ENCODE assay signal across 10 mouse cellular contexts in the genomic region with DNA sequence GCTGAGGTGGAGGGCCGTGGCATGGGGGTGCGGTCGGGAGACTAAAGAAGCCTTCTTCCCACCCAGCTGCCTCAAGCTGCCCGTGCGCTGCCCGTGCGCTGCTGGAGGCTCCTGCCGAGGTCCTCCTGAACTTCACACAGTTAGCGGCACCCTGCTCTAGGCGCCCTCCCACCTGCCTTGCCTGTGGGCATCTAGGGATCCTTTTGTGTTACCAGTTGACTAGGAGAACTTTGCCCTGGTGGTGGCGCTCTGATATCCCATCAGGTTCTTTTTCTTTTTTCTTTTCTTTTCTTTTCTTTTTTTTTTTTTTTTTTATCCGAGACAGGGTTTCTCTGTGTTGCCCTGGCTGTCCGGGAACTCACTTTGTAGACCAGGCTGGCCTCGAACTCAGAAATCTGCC. TPM values are rescaled to one million over a fixed set of nuclear protein-coding genes. Genes with fewer than 3 reads are reported as not detected.
A peak's percentile ranks its signal among the peaks of the same experiment; 100 is the strongest.
DNase-seq lines count a peak whose midpoint lies in the region; ATAC-seq and TF ChIP-seq lines count a peak whose summit lies in the region.
"Had no signal": no experiment of that assay in that cellular context is flagged by ENCODE, and none has a peak within 500 bp of the region (broad histone marks: within the 10 kb centered on the region; RNA-seq: fewer than 3 reads in every experiment).

No protein-coding gene starts in this region.

- H3K9ac ChIP-seq in kidney, embryonic 14.5 days (ENCODE audit: low read depth, low read length), result 0 out of 2 replicates have a peak overlapping the region, but pooled peaks have one; percentile 2
- H3K9ac ChIP-seq in hindbrain, embryonic 13.5 days, result no peak overlapping the region
- no peak overlapping the region for H3K9ac ChIP-seq in liver, postnatal 0 days (replicated peaks)

- 0 out of 2 replicates have a peak, but pooled peaks cover 5% of the 10 kb centered on the region for H3K4me1 ChIP-seq in kidney, embryonic 14.5 days (ENCODE audit: control insufficient read depth, insufficient read depth, low read length)
- peaks cover 8% of the 10 kb centered on the region for H3K4me1 ChIP-seq in hindbrain, embryonic 13.5 days (replicated peaks)
- peaks cover 5% of the 10 kb centered on the region; the same call in 1 of the 2 replicates for H3K4me1 ChIP-seq in liver, postnatal 0 days (ENCODE audit: insufficient read depth)

- DNase-seq in CD4-positive, CD25-positive, alpha-beta regulatory T cell, adult 2 months (ENCODE audit: low read depth, low spot score), result peak; percentile 19
- DNase-seq in kidney, adult 18-20 months, result no peak
- DNase-seq in liver, postnatal 0 days, result no peak
- DNase-seq in right cerebral cortex, postnatal 4 days, result no peak
- DNase-seq in embryo, embryonic 9.5 days (ENCODE audit: extremely low spot score), result no peak

- H3K27ac ChIP-seq in kidney, embryonic 14.5 days (ENCODE audit: low read depth, low read length), result no peak overlapping the region
- no peak overlapping the region for H3K27ac ChIP-seq in hindbrain, embryonic 13.5 days
- no peak overlapping the region for H3K27ac ChIP-seq in liver, postnatal 0 days (ENCODE audit: low read depth)

- TF ChIP-seq EP300 in liver, postnatal 0 days (IDR thresholded peaks at IDR 0.05; ENCODE audit: low read depth), result no peak

- 36% methylated on average over 13 of the region's 14 CpGs for WGBS in kidney, embryonic 14.5 days
- WGBS in hindbrain, embryonic 13.5 days, result 34% methylated on average over 13 of the region's 14 CpGs
- WGBS in liver, postnatal 0 days (ENCODE audit: insufficient replicate concordance), result 40% methylated on average over 14 of the region's 14 CpGs

- peak overlapping the region; percentile 9; the same call in 1 of the 2 replicates for H3K4me2 ChIP-seq in kidney, embryonic 14.5 days (replicated peaks; ENCODE audit: low read depth, low read length)
- 0 out of 2 replicates have a peak overlapping the region, but pooled peaks have one; percentile 6 for H3K4me2 ChIP-seq in hindbrain, embryonic 13.5 days
- 0 out of 2 replicates have a peak overlapping the region, but pooled peaks have one; percentile 18 for H3K4me2 ChIP-seq in liver, postnatal 0 days (ENCODE audit: low read depth, low read length)

- no peaks in the 10 kb centered on the region for H3K9me3 ChIP-seq in kidney, embryonic 14.5 days (ENCODE audit: control insufficient read depth, low read length)
- no peaks in the 10 kb centered on the region for H3K9me3 ChIP-seq in hindbrain, embryonic 13.5 days
- no peaks in the 10 kb centered on the region for H3K9me3 ChIP-seq in liver, postnatal 0 days (ENCODE audit: low read length)

- ATAC-seq in CD4-positive, CD25-positive, alpha-beta regulatory T cell, adult 4 months, result no peak
- ATAC-seq in kidney, embryonic 14.5 days (ENCODE audit: low FRiP score, low TSS enrichment), result 0 out of 2 replicates have a peak, but pooled peaks have one; percentile 25
- ATAC-seq in hindbrain, embryonic 13.5 days (ENCODE audit: low FRiP score), result no peak
- ATAC-seq in liver, postnatal 0 days, result no peak

- TF ChIP-seq CTCF in liver, postnatal 0 days (IDR thresholded peaks at IDR 0.05; ENCODE audit: low read depth), result no peak

- no peaks in the 10 kb centered on the region for H3K36me3 ChIP-seq in kidney, embryonic 14.5 days (ENCODE audit: control insufficient read depth, insufficient read depth, low read length)
- no peaks in the 10 kb centered on the region for H3K36me3 ChIP-seq in hindbrain, embryonic 13.5 days
- no peaks in the 10 kb centered on the region for H3K36me3 ChIP-seq in liver, postnatal 0 days (replicated peaks; ENCODE audit: insufficient read depth, low read length)

- no peak overlapping the region for H3K4me3 ChIP-seq in kidney, embryonic 14.5 days (ENCODE audit: low read length)
- no peak overlapping the region for H3K4me3 ChIP-seq in hindbrain, embryonic 13.5 days
- no peak overlapping the region for H3K4me3 ChIP-seq in liver, postnatal 0 days (ENCODE audit: low read depth, low read length)

- 0 out of 2 replicates have a peak, but pooled peaks cover 5% of the 10 kb centered on the region for H3K27me3 ChIP-seq in kidney, embryonic 14.5 days (ENCODE audit: control insufficient read depth, insufficient read depth, low read length)
- peaks cover 26% of the 10 kb centered on the region; the same call in 1 of the 2 replicates for H3K27me3 ChIP-seq in hindbrain, embryonic 13.5 days
- peaks cover 6% of the 10 kb centered on the region; the same call in 1 of the 2 replicates for H3K27me3 ChIP-seq in liver, postnatal 0 days (ENCODE audit: insufficient read depth, low read length)

RNA-seq across cellular contexts. Expression of a gene that starts 19.4 kb away (rescaled TPM):
- not detected for polyA plus RNA-seq in CD4-positive, CD25-positive, alpha-beta regulatory T cell, adult 4 months (2017; shearing (Covaris generic))
- not detected in 2 replicates for polyA plus RNA-seq in kidney, embryonic 14.5 days (2014; fragmentation: Nextera tagmentation; extraction: Ambion mirVana)
- not detected in 2 replicates for polyA plus RNA-seq in hindbrain, embryonic 13.5 days (2015; fragmentation: Nextera tagmentation; extraction: Ambion mirVana)
- not detected in 2 replicates for polyA plus RNA-seq in liver, postnatal 0 days (2015; fragmentation: Nextera tagmentation; extraction: Ambion mirVana)
- polyA plus RNA-seq: cortical plate, adult 2 months; heart, postnatal 0 days had no signal

RNA-seq across cellular contexts. Expression of a gene that starts 31.7 kb away (rescaled TPM):
- not detected for polyA plus RNA-seq in CD4-positive, CD25-positive, alpha-beta regulatory T cell, adult 4 months (2017; shearing (Covaris generic))
- polyA plus RNA-seq in kidney, embryonic 14.5 days (2014; fragmentation: Nextera tagmentation; extraction: Ambion mirVana), result not detected in 2 replicates
- polyA plus RNA-seq in hindbrain, embryonic 13.5 days (2015; fragmentation: Nextera tagmentation; extraction: Ambion mirVana), result not detected in 2 replicates
- not detected in 2 replicates for polyA plus RNA-seq in liver, postnatal 0 days (2015; fragmentation: Nextera tagmentation; extraction: Ambion mirVana)
- polyA plus RNA-seq: cortical plate, adult 2 months; heart, postnatal 0 days had no signal

RNA-seq across cellular contexts. Expression of a gene that starts 39.1 kb away (rescaled TPM):
- not detected for polyA plus RNA-seq in CD4-positive, CD25-positive, alpha-beta regulatory T cell, adult 4 months (2017; shearing (Covaris generic))
- polyA plus RNA-seq in kidney, embryonic 14.5 days (2014; fragmentation: Nextera tagmentation; extraction: Ambion mirVana), result 3.2 and 4.9 TPM in 2 replicates
- polyA plus RNA-seq in hindbrain, embryonic 13.5 days (2015; fragmentation: Nextera tagmentation; extraction: Ambion mirVana), result 11.3 and 11.8 TPM in 2 replicates
- 0.12 and 0.26 TPM in 2 replicates for polyA plus RNA-seq in liver, postnatal 0 days (2015; fragmentation: Nextera tagmentation; extraction: Ambion mirVana)

RNA-seq across cellular contexts. Expression of a gene that starts 49.8 kb away (rescaled TPM):
- not detected for polyA plus RNA-seq in CD4-positive, CD25-positive, alpha-beta regulatory T cell, adult 4 months (2017; shearing (Covaris generic))
- polyA plus RNA-seq in kidney, embryonic 14.5 days (2014; fragmentation: Nextera tagmentation; extraction: Ambion mirVana), result not detected in 2 replicates
- not detected in 2 replicates for polyA plus RNA-seq in hindbrain, embryonic 13.5 days (2015; fragmentation: Nextera tagmentation; extraction: Ambion mirVana)
- polyA plus RNA-seq in liver, postnatal 0 days (2015; fragmentation: Nextera tagmentation; extraction: Ambion mirVana), result 1.3 and 7.7 TPM in 2 replicates
- polyA plus RNA-seq: cortical plate, adult 2 months; heart, postnatal 0 days had no signal

RNA-seq across cellular contexts. Expression of a gene that starts 53.7 kb away (rescaled TPM):
- 100 to 1,000 TPM; 406 to 454 TPM for polyA plus RNA-seq in CD4-positive, CD25-positive, alpha-beta regulatory T cell, adult 4 months (2017; shearing (Covaris generic))
- 11.8 and 17.9 TPM in 2 replicates for polyA plus RNA-seq in kidney, embryonic 14.5 days (2014; fragmentation: Nextera tagmentation; extraction: Ambion mirVana)
- 5.2 and 5.3 TPM in 2 replicates for polyA plus RNA-seq in hindbrain, embryonic 13.5 days (2015; fragmentation: Nextera tagmentation; extraction: Ambion mirVana)
- 75.4 and 81.4 TPM in 2 replicates for polyA plus RNA-seq in liver, postnatal 0 days (2015; fragmentation: Nextera tagmentation; extraction: Ambion mirVana)
